Mouse (Mus musculus) hindbrain, embryonic 12.5 days (tissue): Measurements from ENCODE around the gene Ubxn4. TPM values are rescaled to one million over a fixed set of nuclear protein-coding genes. Genes with fewer than 3 reads are reported as not detected.
A peak's percentile ranks its signal among the peaks of the same experiment; 100 is the strongest.
"Not testable (repeated sequence)": the region's sequence is repeated elsewhere in the genome, so short reads cannot be mapped to it uniquely, and the experiment has no call there.

Experiments used
- ATAC-seq: fragments of 200-750 bp; cut with Nextera tagmentation; 2 replicates; pipeline ENCODE4 v1.8.0; 2017; ENCODE audit warnings: moderate TSS enrichment; ENCODE audit not compliant: low FRiP score
- H3K27ac ChIP-seq: fragments of 300-500 bp; sonication (generic); 2 replicates; pipeline ENCODE4 v1.5.1; 2016; ENCODE audit warnings: mild to moderate bottlenecking
- H3K27me3 ChIP-seq: fragments of 300-500 bp; sonication (generic); 2 replicates; pipeline ENCODE4 v1.6.1; 2016; ENCODE audit warnings: mild to moderate bottlenecking
- H3K36me3 ChIP-seq: fragments of 300-500 bp; sonication (generic); 2 replicates; pipeline ENCODE4 v1.6.1; 2016; ENCODE audit warnings: mild to moderate bottlenecking
- H3K4me1 ChIP-seq: fragments of 300-500 bp; sonication (generic); 2 replicates; pipeline ENCODE4 v1.6.1; 2016
- H3K4me2 ChIP-seq: fragments of 300-500 bp; sonication (generic); replicated peaks from 2 replicates; pipeline ENCODE4 v1.6.1; 2016; ENCODE audit warnings: mild to moderate bottlenecking
- H3K4me3 ChIP-seq: fragments of 300-500 bp; sonication (generic); 2 replicates; pipeline ENCODE4 v1.5.1; 2016; ENCODE audit warnings: mild to moderate bottlenecking
- H3K9ac ChIP-seq: fragments of 300-500 bp; sonication (generic); 2 replicates; pipeline ENCODE4 v1.6.1; 2016; ENCODE audit warnings: mild to moderate bottlenecking, moderate library complexity
- H3K9me3 ChIP-seq: fragments of 300-500 bp; sonication (generic); replicated peaks from 2 replicates; pipeline ENCODE4 v1.6.1; 2016; ENCODE audit warnings: mild to moderate bottlenecking
- WGBS: fragments of 180-500 bp; shearing (Covaris S2); methylation state at CpG from one replicate; pipeline ENCODE4 v1.1.7; 2016; 5-methylcytosine and 5-hydroxymethylcytosine counted together
- polyA plus RNA-seq: library from polyadenylated mRNA; unstranded; fragments of >200 nt; fragmentation: Nextera tagmentation; extraction: Ambion mirVana; gene quantifications from 2 replicates; pipeline ENCODE4 v1.2.1, GENCODE M21; 2016

The Ubxn4 gene
- 78.3 and 79.5 TPM in 2 replicates for polyA plus RNA-seq

DNA sequence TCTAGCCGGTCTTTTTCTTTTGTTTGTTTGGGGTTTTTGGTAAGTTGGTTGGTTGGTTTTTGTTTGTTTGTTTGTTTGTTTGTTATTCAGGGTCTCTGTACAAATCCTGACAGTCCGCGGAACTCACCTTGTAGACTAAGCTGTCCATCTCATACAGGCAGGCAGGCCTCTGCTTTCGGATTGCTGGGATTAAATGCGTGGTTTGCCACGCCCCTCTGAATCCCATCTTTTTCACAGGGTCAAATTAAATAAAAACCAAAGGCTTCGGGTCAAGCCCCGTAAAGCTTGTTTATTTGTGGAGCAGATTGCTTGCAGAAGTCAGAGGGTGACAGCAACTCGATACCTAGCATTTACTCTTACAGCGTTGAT lies at the start of gene Ubxn4:
Gene Ubxn4, plus strand, starts transcription at position 338 of the 369 bp plus-strand sequence.
- Histone ChIP-seq H3K4me2 (peak within 1 kb of the TSS; percentile 90), H3K4me3 (peak within 1 kb of the TSS; percentile 78), H3K9me3 (no peaks in the 10 kb centered on the region), H3K27ac (peak within 1 kb of the TSS; percentile 91), H3K27me3 (no peaks in the 10 kb centered on the region), H3K4me1 (peaks cover 9% of the 10 kb centered on the region), H3K9ac (peak within 1 kb of the TSS; percentile 83), H3K36me3 (no peaks in the 10 kb centered on the region)
- peak; percentile 48 for ATAC-seq
- WGBS = 12% methylated on average over 10 of the region's 10 CpGs

- H3K4me2 ChIP-seq = no peak overlapping the region
- peaks cover 39% of the 10 kb centered on the region for H3K36me3 ChIP-seq
- no peaks in the 10 kb centered on the region for H3K9me3 ChIP-seq
- H3K4me1 ChIP-seq = no peaks in the 10 kb centered on the region
- H3K27me3 ChIP-seq = no peaks in the 10 kb centered on the region
- no peak for ATAC-seq
- no peak overlapping the region for H3K4me3 ChIP-seq
- H3K27ac ChIP-seq = no peak overlapping the region
- no peak overlapping the region for H3K9ac ChIP-seq
- 61% methylated on average over 2 of the region's 2 CpGs for WGBS
Measured at GRCm38 (mm10) chr1:128194011-128194410, 49.8 kb upstream of the Ubxn4 start.

DNA sequence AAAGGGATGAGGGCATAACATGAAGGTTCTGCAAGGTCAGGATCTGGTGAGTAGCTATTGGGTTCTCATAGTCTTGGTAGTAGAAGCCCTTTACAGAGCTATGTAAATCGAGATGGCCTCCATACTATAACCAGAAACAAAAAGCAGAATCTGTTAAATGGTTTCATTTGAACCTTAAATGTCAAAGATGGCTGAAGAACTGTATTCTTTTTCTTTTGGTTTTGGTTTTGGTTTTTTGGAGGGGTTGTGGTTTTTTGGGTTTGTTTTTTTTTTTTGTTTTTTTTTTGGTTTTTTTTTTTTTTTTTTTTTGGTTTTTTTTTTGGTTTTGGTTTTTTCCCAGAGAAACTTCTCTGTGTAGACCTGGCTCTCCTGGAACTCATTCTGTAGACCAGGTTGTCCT lies 46.4 kb upstream of the Ubxn4 start:
- no peak overlapping the region for H3K9ac ChIP-seq
- no peak overlapping the region for H3K27ac ChIP-seq
- H3K36me3 ChIP-seq = peaks cover 41% of the 10 kb centered on the region
- WGBS = 89% methylated on average over 1 of the region's 1 CpGs
- ATAC-seq = no peak
- no peak overlapping the region for H3K4me2 ChIP-seq
- no peak overlapping the region for H3K4me3 ChIP-seq
- H3K4me1 ChIP-seq = no peaks in the 10 kb centered on the region
- H3K9me3 ChIP-seq = no peaks in the 10 kb centered on the region
- no peaks in the 10 kb centered on the region for H3K27me3 ChIP-seq

GRCm38 (mm10) chr1:128213261-128213660 lies 30.5 kb upstream of the Ubxn4 start:
- ATAC-seq = no peak
- Histone ChIP-seq H3K27me3 (no peaks in the 10 kb centered on the region), H3K4me3 (no peak overlapping the region), H3K9me3 (no peaks in the 10 kb centered on the region), H3K9ac (no peak overlapping the region), H3K36me3 (peaks cover 35% of the 10 kb centered on the region), H3K4me1 (no peaks in the 10 kb centered on the region), H3K27ac (no peak overlapping the region), H3K4me2 (no peak overlapping the region)
- WGBS = 82% methylated on average over 5 of the region's 5 CpGs

DNA sequence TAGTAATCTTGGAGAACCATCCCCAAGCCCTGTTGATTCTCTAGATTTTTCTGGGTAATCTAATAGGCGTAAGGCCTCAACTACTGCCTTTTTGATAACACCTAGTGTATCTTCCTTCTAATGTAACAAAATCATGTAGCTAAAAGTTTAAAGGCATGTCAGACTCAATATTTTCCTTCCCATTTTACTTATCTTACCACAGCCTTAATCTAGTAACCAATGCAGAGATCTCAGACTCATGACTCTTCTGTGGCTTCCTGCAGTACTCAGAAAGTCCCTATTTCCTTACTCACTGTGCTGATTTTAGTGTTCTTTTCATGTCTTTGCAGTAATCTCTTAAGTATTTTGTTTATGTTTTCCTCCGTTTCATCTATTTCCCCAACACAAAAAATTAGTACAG lies 21.9 kb upstream of the Ubxn4 start:
- no peak for ATAC-seq
- Histone ChIP-seq H3K9me3 (no peaks in the 10 kb centered on the region), H3K27ac (no peak overlapping the region), H3K4me2 (no peak overlapping the region), H3K4me1 (no peaks in the 10 kb centered on the region), H3K36me3 (peaks cover 24% of the 10 kb centered on the region; the same call in 1 of the 2 replicates), H3K4me3 (no peak overlapping the region), H3K27me3 (no peaks in the 10 kb centered on the region), H3K9ac (no peak overlapping the region)
- 93% methylated on average over 2 of the region's 2 CpGs for WGBS

DNA sequence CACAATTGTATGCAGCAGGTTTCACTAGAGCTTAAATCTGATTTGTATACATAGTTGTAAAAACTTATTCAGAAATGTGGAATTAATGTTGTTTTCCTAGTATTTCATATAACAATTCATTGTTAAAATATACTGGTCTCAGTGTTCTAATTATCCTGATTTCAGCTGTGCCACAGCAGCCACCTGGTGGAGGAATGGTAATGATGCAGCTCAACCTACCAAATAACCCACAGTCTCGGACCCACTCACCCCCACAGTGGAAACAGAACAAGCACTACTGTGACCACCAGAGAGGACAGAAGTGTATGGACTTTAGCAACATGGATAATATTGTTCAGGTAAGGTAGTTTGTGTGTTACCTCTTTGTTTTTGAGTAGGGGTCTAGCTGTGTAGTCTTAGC lies 20.5 kb upstream of the Ubxn4 start:
- Histone ChIP-seq H3K36me3 (peaks cover 26% of the 10 kb centered on the region; the same call in 1 of the 2 replicates), H3K4me1 (no peaks in the 10 kb centered on the region), H3K27me3 (no peaks in the 10 kb centered on the region), H3K27ac (no peak overlapping the region), H3K4me3 (no peak overlapping the region), H3K9me3 (no peaks in the 10 kb centered on the region), H3K9ac (no peak overlapping the region), H3K4me2 (no peak overlapping the region)
- 71% methylated on average over 1 of the region's 1 CpGs for WGBS
- ATAC-seq = no peak

GRCm38 (mm10) chr1:128235181-128235580 lies 8.6 kb upstream of the Ubxn4 start:
- no peaks in the 10 kb centered on the region for H3K27me3 ChIP-seq
- no peak overlapping the region for H3K9ac ChIP-seq
- ATAC-seq = no peak
- peaks cover 57% of the 10 kb centered on the region for H3K36me3 ChIP-seq
- no peaks in the 10 kb centered on the region for H3K4me1 ChIP-seq
- no peak overlapping the region for H3K4me2 ChIP-seq
- H3K27ac ChIP-seq = no peak overlapping the region
- no peak overlapping the region for H3K4me3 ChIP-seq
- H3K9me3 ChIP-seq = no peaks in the 10 kb centered on the region
- 96% methylated on average over 4 of the region's 4 CpGs for WGBS

- peak overlapping the region; percentile 90 for H3K4me2 ChIP-seq
- H3K36me3 ChIP-seq = no peaks in the 10 kb centered on the region
- peak overlapping the region; percentile 91 for H3K27ac ChIP-seq
- no peaks in the 10 kb centered on the region for H3K9me3 ChIP-seq
- H3K4me1 ChIP-seq = peaks cover 9% of the 10 kb centered on the region
- H3K9ac ChIP-seq = peak overlapping the region; percentile 83
- ATAC-seq = peak; percentile 96
- H3K27me3 ChIP-seq = no peaks in the 10 kb centered on the region
- H3K4me3 ChIP-seq = peak overlapping the region; percentile 78
- under 1% methylated on average over 71 of the region's 71 CpGs for WGBS
Measured at GRCm38 (mm10) chr1:128243996-128244726, 397 bp downstream of the Ubxn4 start.

DNA sequence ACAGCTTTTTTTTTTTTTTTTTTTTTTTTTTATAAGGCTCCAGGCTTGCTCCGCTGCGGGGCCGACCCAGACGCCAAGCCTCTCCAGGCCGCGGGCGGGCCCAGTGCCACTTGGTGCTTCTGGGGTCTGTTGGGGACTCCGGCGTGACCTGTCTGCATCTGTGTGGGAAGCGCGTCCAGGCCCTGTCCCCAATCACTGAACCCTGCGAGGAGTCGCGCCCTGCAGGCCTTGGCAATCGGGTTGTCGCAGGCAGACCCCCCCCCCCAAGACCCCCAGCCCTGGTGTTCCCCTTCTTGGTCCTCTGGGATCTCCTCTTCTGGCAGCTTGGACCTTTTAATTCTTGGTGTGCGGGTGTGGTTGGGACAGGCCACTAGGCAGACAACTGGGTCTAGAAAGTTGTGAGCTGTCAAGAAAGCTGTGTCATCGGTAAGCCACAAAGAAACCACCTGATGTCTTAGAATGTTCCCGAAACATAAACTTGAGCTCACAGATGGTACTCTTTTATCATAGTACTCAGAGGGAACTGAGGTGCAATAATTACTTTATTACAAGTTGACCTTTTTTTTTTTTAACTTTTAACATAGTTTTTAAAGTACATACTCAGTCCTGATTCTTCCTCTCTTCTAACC lies 1.1 kb downstream of the Ubxn4 start:
- Histone ChIP-seq H3K4me1 (peaks cover 9% of the 10 kb centered on the region), H3K9ac (peak overlapping the region; percentile 83), H3K4me2 (peak overlapping the region; percentile 90), H3K4me3 (peak overlapping the region; percentile 78), H3K27me3 (no peaks in the 10 kb centered on the region), H3K27ac (peak overlapping the region; percentile 91; the same call in 1 of the 2 replicates), H3K36me3 (no peaks in the 10 kb centered on the region), H3K9me3 (no peaks in the 10 kb centered on the region)
- ATAC-seq = peak; percentile 66
- 3% methylated on average over 19 of the region's 19 CpGs for WGBS

- not testable (repeated sequence) for H3K27ac ChIP-seq, H3K27me3 ChIP-seq, H3K4me2 ChIP-seq, H3K9ac ChIP-seq, H3K4me3 ChIP-seq, H3K9me3 ChIP-seq, H3K4me1 ChIP-seq, ATAC-seq
- peaks cover 84% of the 10 kb centered on the region for H3K36me3 ChIP-seq
- 84% methylated on average over 7 of the region's 7 CpGs for WGBS
Measured at GRCm38 (mm10) chr1:128267061-128267460, 23.3 kb downstream of the Ubxn4 start.

DNA sequence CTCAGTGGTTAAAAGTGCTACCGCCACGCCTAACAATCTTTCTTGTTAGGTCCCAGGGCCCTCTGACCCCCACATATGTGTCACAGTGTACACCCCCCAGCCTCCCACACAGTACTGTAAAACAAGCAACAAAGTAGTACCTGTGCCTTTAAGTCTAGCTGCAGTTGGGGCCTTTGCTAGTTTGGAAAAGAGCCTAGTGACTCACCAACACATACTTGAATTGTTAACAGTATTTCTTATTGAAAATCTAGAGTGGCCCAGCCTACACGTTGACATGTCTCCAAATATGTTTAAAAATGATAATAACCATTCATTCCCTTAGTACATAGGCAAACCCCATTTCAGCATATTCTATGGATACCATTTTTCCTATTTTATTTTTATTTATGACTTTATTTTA lies 27.0 kb downstream of the Ubxn4 start:
- peaks cover 87% of the 10 kb centered on the region for H3K36me3 ChIP-seq
- H3K9ac ChIP-seq = no peak overlapping the region
- H3K4me3 ChIP-seq = no peak overlapping the region
- H3K4me1 ChIP-seq = no peaks in the 10 kb centered on the region
- ATAC-seq = no peak
- 94% methylated on average over 3 of the region's 3 CpGs for WGBS
- no peaks in the 10 kb centered on the region for H3K27me3 ChIP-seq
- H3K27ac ChIP-seq = no peak overlapping the region
- no peaks in the 10 kb centered on the region for H3K9me3 ChIP-seq
- no peak overlapping the region for H3K4me2 ChIP-seq

- Histone ChIP-seq H3K4me1 (no peaks in the 10 kb centered on the region), H3K9ac (no peak overlapping the region), H3K9me3 (no peaks in the 10 kb centered on the region), H3K27ac (no peak overlapping the region), H3K4me3 (no peak overlapping the region), H3K36me3 (peaks cover 87% of the 10 kb centered on the region), H3K27me3 (no peaks in the 10 kb centered on the region), H3K4me2 (no peak overlapping the region)
- WGBS = 91% methylated on average over 1 of the region's 1 CpGs
- no peak for ATAC-seq
Measured at GRCm38 (mm10) chr1:128275908-128276307, 32.1 kb downstream of the Ubxn4 start.

- Histone ChIP-seq H3K9me3 (no peaks in the 10 kb centered on the region), H3K4me1 (no peaks in the 10 kb centered on the region), H3K4me3 (no peak overlapping the region), H3K4me2 (no peak overlapping the region), H3K9ac (no peak overlapping the region), H3K27me3 (no peaks in the 10 kb centered on the region), H3K36me3 (peaks cover 78% of the 10 kb centered on the region), H3K27ac (no peak overlapping the region)
- no peak for ATAC-seq
- WGBS = 96% methylated on average over 3 of the region's 3 CpGs
Measured at GRCm38 (mm10) chr1:128278563-128278962, 34.8 kb downstream of the Ubxn4 start.
